Mouse (Mus musculus) adrenal gland, adult (tissue): ENCODE results near the gene Mchr1.

Experiments used
- DNase-seq, 2 experiments: peaks; one replicate each; pipeline ENCODE4 v3.0.0; 2022 to 2023; ENCODE audit warnings: low spot score in 1 of 2; ENCODE audit not compliant: inconsistent age in 2 of 2

Mchr1 gene

GRCm38 (mm10) chr15:81267416-81267815 lies 32.1 kb downstream of the Mchr1 start:
- DNase-seq, result no peak

- DNase-seq, result peak; percentile 61 to 81
These were observed 37.2 kb downstream of the Mchr1 start for GRCm38 (mm10) chr15:81272305-81273053.

DNA sequence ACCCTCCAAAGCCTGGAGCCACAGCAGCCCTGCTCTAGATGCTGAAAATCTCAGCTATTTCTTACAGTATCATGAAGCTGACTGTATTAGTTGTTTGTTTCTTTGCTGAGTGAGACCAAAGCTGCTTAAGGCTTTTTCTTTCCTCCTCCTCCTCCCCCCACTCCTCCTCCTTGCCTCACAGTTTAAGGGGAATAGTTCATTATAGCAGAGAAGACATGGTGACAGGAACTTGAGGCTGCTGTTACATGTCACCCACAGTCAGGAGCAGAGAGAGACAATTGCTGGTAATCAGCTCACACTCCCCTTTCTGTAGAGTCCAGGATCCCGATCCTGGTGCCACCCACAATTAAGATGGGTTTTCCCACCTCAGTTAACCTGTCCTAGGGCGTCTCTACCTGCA lies 38.1 kb downstream of the Mchr1 start:
- no peak for DNase-seq

GRCm38 (mm10) chr15:81277928-81278327 lies 42.6 kb downstream of the Mchr1 start:
- no peak for DNase-seq

GRCm38 (mm10) chr15:81278699-81279098 lies 43.4 kb downstream of the Mchr1 start:
- DNase-seq, result peak in 1 of 2 experiments; percentile 71

DNA sequence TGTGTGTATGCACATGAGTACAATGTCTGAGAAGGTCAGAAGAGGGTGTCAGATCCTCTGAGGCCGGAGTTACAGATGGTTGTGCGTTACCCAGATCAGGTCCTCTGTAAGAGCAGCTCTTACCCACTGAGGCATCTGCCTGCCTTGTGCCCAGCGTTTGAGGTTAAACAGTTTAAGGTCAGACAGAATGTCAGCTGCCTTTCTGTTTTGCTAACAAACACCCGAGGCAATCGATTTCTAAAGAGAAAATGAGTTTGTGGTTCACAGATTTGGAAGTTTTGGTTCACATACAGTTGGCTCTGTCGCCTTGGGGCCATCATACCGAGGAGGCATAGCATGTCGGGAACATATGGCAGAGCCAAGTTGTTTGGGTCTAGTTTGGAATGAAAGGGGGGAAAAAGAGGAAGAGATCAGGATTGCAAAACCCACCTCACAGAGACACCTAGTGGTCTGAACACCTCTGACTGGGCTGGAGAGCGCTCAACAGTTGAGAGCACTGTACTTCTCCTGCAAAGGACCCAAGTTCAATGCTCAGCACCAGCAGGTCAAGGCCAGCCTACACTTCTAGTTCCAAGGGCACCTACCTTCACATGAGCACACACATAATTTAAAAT lies 48.9 kb downstream of the Mchr1 start:
- DNase-seq, result peak in 1 of 2 experiments; percentile 58
